Mouse (Mus musculus): ENCODE data around the gene Tpst2. TPM values are rescaled to one million over a fixed set of nuclear protein-coding genes. Genes with fewer than 3 reads are reported as not detected.

Tpst2 gene
- polyA plus RNA-seq (2012), result 1.5 and 1.9 TPM in 2 replicates

DNA sequence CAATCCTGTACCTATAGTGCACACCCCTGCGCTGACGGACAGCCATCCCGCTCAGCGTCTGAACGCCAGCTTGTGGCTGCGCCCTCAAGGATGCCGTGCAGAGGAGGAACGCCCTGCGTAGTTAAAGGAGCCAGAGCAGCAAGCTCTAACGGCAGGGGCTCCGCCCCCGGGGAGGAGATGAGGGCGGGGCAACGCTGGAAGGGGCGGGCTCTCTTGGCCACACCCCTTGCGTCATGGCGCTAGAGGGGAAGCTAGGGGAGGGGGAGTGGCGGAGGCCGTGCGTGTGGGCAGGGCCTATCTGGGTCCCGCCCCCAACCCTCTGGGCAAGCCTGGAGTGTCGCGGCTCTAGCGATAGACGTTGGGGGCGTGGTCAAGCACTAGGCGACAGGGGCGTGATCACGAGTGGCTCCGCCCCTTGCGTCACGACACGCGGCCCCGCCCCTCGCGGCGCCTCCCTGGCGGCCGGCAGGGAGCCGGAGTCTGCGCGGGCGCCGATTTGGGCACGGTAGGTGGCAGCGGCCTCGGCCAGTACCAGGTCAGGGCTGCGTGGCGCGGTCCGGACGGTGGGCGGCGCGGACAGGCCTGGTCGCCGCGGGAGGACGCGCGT, at the start of gene Tpst2:
Gene Tpst2 (plus strand): TSS at position 425 of the 607 bp plus-strand sequence.
- Histone ChIP-seq H3K36me3 (ENCODE audit: control insufficient read depth) (no peaks in the 10 kb centered on the region; the same call in none of the 2 replicates), H3K4me1 (ENCODE audit: control insufficient read depth) (peaks cover 65% of the 10 kb centered on the region), H3K9me3 (ENCODE audit: control insufficient read depth, low read length) (no peaks in the 10 kb centered on the region), H3K27me3 (ENCODE audit: control insufficient read depth) (peaks cover 2% of the 10 kb centered on the region), H3K4me3 (replicated peaks) (peak within 1 kb of the TSS; percentile 85)
- TF ChIP-seq TAL1 (IDR thresholded peaks at IDR 0.05; ENCODE audit: low read length) (no peak), GATA1 (IDR thresholded peaks at IDR 0.05; ENCODE audit: low read length) (no peak)

DNA sequence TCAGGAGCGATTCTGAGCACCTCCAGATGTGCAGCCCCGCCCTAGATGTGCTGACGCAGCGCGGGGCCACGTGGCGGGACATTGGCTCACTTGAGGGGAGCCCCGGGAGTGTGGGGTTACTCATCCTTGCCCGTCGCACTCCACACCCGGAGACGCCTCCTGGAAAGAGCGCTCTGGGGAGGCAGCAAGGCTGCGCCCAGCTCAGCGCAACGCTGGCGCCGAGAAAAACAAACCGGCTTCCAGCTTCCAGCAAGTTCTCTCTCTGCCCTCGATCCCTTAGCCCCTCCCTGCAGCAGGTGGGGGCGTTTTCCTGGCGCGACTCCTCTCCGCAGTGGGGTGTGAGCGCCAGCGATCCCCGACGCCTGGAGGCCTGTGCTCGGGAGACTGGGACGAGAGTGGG, 49.1 kb upstream of the Tpst2 start:
- Histone ChIP-seq H3K27me3 (ENCODE audit: control insufficient read depth) (peaks cover 76% of the 10 kb centered on the region), H3K4me3 (replicated peaks) (no peak overlapping the region), H3K4me1 (ENCODE audit: control insufficient read depth) (no peaks in the 10 kb centered on the region), H3K36me3 (ENCODE audit: control insufficient read depth) (no peaks in the 10 kb centered on the region), H3K9me3 (ENCODE audit: control insufficient read depth, low read length) (no peaks in the 10 kb centered on the region)
- no peak for TF ChIP-seq GATA1 (IDR thresholded peaks at IDR 0.05; ENCODE audit: low read length)
- TF ChIP-seq TAL1 (IDR thresholded peaks at IDR 0.05; ENCODE audit: low read length), result no peak

DNA sequence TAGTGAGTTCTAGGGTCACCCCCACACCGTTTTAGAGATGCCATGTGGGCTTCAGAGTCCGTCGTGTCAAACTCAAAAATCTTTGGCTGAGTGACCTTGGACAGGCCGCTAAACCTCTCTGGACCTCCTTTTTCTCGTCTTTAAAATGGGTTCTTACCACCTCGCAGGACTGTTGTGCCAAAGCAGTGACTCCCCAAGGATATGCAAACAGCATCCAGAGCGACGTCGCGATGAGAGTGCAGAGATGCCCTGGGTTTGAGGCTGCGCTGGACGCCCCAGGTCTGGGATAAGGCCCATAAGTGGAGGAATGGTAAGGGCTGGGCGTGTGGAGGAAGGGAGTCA, 48.6 kb upstream of the Tpst2 start:
- no peaks in the 10 kb centered on the region for H3K4me1 ChIP-seq (ENCODE audit: control insufficient read depth)
- H3K36me3 ChIP-seq (ENCODE audit: control insufficient read depth), result no peaks in the 10 kb centered on the region
- TF ChIP-seq TAL1 (IDR thresholded peaks at IDR 0.05; ENCODE audit: low read length) (no peak), GATA1 (IDR thresholded peaks at IDR 0.05; ENCODE audit: low read length) (no peak)
- no peaks in the 10 kb centered on the region for H3K9me3 ChIP-seq (ENCODE audit: control insufficient read depth, low read length)
- peaks cover 76% of the 10 kb centered on the region for H3K27me3 ChIP-seq (ENCODE audit: control insufficient read depth)
- no peak overlapping the region for H3K4me3 ChIP-seq (replicated peaks)

DNA sequence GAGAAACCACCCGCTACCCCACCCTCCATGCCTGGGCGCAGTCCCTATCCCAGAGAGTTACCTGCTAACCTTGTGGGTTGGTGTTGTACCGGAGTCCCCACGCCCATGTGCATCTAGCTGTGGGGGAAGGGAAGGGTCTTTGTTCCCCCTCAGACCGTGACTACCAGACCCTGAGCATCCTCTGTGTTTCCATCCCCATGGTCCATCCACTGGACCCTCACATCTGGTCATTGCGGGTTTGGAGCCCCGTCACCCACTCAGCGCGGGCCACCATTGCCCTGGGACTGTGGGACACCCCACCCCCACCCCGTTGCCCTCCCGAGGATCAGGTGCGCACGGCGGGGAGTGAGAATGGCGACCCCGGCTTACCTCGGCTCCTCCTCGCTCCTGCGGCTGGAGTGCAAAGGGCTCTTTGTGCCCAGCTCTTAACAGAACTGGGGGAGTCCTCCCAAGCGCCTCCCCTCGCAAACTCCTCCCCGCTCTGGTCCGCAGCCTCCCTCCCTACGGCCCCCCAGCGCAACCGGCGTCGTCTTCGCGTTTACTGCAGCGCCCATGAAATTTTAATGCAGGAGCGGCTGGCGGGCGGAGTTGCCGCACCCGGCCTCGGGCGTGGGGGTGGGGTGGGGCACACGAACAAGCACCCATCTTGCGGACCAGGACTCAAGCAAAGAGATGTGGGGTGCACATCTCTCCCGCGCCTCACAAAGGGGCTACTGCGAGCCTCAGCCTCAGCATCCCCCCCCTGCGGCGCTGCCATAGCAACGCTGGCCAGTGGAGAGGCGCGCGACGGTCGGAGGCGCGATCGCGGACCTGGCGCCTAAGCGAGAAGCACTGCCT, 48.0 kb upstream of the Tpst2 start:
- no peak overlapping the region for H3K4me3 ChIP-seq (replicated peaks)
- H3K27me3 ChIP-seq (ENCODE audit: control insufficient read depth), result peaks cover 76% of the 10 kb centered on the region
- TF ChIP-seq GATA1 (IDR thresholded peaks at IDR 0.05; ENCODE audit: low read length) (no peak), TAL1 (IDR thresholded peaks at IDR 0.05; ENCODE audit: low read length) (no peak)
- H3K4me1 ChIP-seq (ENCODE audit: control insufficient read depth), result no peaks in the 10 kb centered on the region
- H3K36me3 ChIP-seq (ENCODE audit: control insufficient read depth), result no peaks in the 10 kb centered on the region
- H3K9me3 ChIP-seq (ENCODE audit: control insufficient read depth, low read length), result no peaks in the 10 kb centered on the region

DNA sequence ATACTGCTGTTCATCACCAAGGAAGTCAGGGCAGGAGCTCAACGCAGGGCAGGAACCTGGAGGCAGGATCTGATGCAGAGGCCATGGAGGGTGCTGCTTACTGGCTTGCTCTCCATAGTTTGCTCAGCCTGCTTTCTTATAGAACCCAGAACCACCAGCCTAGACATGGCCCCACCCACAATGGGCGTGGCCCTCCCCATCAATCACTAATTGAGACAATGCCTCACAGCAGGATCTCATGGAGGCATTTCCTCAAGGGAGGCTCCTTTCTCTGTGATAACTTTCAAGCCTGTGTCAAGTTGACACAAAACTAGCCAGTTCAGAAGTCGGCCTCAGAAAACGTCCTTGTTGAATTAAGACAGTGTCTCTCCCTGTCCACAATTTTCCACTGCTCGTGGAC, 40.7 kb upstream of the Tpst2 start:
- Histone ChIP-seq H3K4me1 (ENCODE audit: control insufficient read depth) (peaks cover 11% of the 10 kb centered on the region), H3K4me3 (replicated peaks) (no peak overlapping the region), H3K9me3 (ENCODE audit: control insufficient read depth, low read length) (peaks cover 5% of the 10 kb centered on the region; the same call in 1 of the 2 replicates), H3K36me3 (ENCODE audit: control insufficient read depth) (no peaks in the 10 kb centered on the region), H3K27me3 (ENCODE audit: control insufficient read depth) (peaks cover 30% of the 10 kb centered on the region)
- no peak for TF ChIP-seq GATA1 (IDR thresholded peaks at IDR 0.05; ENCODE audit: low read length)
- TF ChIP-seq TAL1 (IDR thresholded peaks at IDR 0.05; ENCODE audit: low read length), result no peak

DNA sequence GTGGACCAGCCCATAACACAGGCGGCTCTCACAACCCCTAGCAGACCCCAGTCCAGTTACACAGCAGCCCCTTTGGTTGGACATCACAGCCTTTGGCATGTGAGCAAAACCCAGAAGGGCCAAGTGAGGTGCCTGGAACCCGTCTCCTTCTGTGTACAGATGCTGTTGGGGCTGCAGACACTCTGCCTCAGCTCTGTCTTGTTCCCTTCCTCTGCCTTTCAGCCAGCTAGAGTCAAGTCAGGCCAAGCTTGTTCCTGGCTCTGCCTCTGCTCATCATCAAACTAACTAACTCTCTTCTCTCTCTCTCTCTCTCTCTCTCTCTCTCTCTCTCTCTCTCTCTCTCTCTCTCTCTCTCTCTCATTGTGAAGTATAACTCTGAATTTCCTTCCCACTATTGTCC, 39.9 kb upstream of the Tpst2 start:
- Histone ChIP-seq H3K36me3 (ENCODE audit: control insufficient read depth) (no peaks in the 10 kb centered on the region), H3K4me3 (replicated peaks) (no peak overlapping the region), H3K27me3 (ENCODE audit: control insufficient read depth) (peaks cover 22% of the 10 kb centered on the region), H3K9me3 (ENCODE audit: control insufficient read depth, low read length) (peaks cover 5% of the 10 kb centered on the region; the same call in 1 of the 2 replicates), H3K4me1 (ENCODE audit: control insufficient read depth) (peaks cover 19% of the 10 kb centered on the region)
- TF ChIP-seq GATA1 (IDR thresholded peaks at IDR 0.05; ENCODE audit: low read length) (no peak), TAL1 (IDR thresholded peaks at IDR 0.05; ENCODE audit: low read length) (no peak)

DNA sequence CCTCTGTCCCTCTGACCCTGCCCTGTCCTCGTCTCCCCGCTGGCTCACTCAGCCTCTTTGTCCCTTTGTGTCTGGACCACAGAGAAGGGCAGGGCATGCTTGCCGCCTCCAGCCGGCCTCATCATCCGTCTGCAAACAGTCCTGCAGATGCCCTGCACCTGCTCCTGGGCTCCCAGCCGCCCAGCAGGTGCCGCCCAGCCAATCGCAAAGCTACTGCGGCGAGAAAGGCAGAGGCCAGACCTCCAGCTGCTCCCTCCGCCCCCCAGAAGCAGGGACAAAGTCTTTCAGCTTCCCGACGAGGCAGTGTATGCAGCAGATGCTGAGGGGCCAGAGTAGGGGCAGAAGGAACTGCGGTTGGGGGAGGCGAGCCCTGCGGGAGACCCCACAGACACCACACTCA, 39.1 kb upstream of the Tpst2 start:
- peaks cover 5% of the 10 kb centered on the region; the same call in 1 of the 2 replicates for H3K9me3 ChIP-seq (ENCODE audit: control insufficient read depth, low read length)
- peaks cover 26% of the 10 kb centered on the region for H3K4me1 ChIP-seq (ENCODE audit: control insufficient read depth)
- peaks cover 18% of the 10 kb centered on the region for H3K27me3 ChIP-seq (ENCODE audit: control insufficient read depth)
- H3K4me3 ChIP-seq (replicated peaks), result no peak overlapping the region
- TF ChIP-seq GATA1 (IDR thresholded peaks at IDR 0.05; ENCODE audit: low read length), result no peak
- TF ChIP-seq TAL1 (IDR thresholded peaks at IDR 0.05; ENCODE audit: low read length), result no peak
- H3K36me3 ChIP-seq (ENCODE audit: control insufficient read depth), result no peaks in the 10 kb centered on the region

DNA sequence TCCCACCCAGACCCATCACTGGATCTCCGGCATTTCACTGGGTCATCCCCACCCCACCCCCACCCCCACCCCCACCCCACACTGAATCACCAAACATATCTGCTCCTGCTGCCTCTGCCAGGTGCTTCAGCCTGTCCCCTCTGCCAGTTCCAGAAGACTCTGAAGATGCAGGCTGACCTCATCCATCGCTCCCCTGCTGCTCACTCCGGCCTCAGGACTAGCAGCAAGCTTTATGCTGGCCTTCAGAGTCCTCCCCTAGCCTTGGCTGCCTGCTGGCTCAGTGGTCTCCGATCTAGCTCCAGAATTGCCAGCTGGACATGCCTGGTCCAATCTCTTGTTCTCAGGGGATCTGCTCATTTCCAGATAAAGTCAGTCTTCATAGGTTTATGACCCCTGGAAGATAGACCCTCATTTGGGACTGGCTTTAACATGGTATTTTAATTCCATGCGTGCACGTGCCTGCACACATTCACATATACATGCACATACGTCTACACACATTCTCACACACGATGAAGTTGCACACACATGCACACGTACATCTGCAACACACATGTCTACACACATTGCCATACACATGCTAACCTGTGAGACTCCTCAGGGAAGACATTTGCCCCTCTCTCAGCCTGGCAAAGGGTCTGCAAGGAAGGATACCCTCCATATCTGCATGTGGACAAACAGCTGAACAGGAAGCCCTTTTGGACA, 38.5 kb upstream of the Tpst2 start:
- Histone ChIP-seq H3K36me3 (ENCODE audit: control insufficient read depth) (peaks cover 3% of the 10 kb centered on the region; the same call in 1 of the 2 replicates), H3K4me3 (replicated peaks) (no peak overlapping the region), H3K4me1 (ENCODE audit: control insufficient read depth) (peaks cover 31% of the 10 kb centered on the region), H3K27me3 (ENCODE audit: control insufficient read depth) (peaks cover 18% of the 10 kb centered on the region), H3K9me3 (ENCODE audit: control insufficient read depth, low read length) (peaks cover 10% of the 10 kb centered on the region)
- TF ChIP-seq GATA1 (IDR thresholded peaks at IDR 0.05; ENCODE audit: low read length) (no peak), TAL1 (IDR thresholded peaks at IDR 0.05; ENCODE audit: low read length) (no peak)

Measured in erythroblast, embryonic 14.5 days (primary cell).